Mouse (Mus musculus): ENCODE data around the gene Etnk2. TPM values are rescaled to one million over a fixed set of nuclear protein-coding genes. Genes with fewer than 3 reads are reported as not detected.

Etnk2 gene
- polyA plus RNA-seq, 1 experiment from 2014 or later: 6.5 TPM

Other genes starting within 250 kb of the Etnk2 start
- 34.8 and 35.6 TPM in 2 replicates for gene Ppp1r15b, start 232.4 kb upstream of the Etnk2 start, polyA plus RNA-seq (2015; fragmentation: Nextera tagmentation; extraction: Ambion mirVana)
- gene Plekha6, start 199.4 kb upstream of the Etnk2 start, polyA plus RNA-seq (2015; fragmentation: Nextera tagmentation; extraction: Ambion mirVana): 7.2 and 7.8 TPM in 2 replicates
- 0.48 TPM in 1 of 2 replicates, not detected in the other for gene Golt1a, start 53.8 kb upstream of the Etnk2 start, polyA plus RNA-seq (2015; fragmentation: Nextera tagmentation; extraction: Ambion mirVana)
- 0.49 TPM in 1 of 2 replicates, not detected in the other for gene Kiss1, start 41.7 kb upstream of the Etnk2 start, polyA plus RNA-seq (2015; fragmentation: Nextera tagmentation; extraction: Ambion mirVana)
- 0.16 and 0.24 TPM in 2 replicates for gene Ren1, start 13.1 kb upstream of the Etnk2 start, polyA plus RNA-seq (2015; fragmentation: Nextera tagmentation; extraction: Ambion mirVana)
- gene Sox13, start 60.8 kb downstream of the Etnk2 start, polyA plus RNA-seq (2015; fragmentation: Nextera tagmentation; extraction: Ambion mirVana): 5.8 and 6.1 TPM in 2 replicates
- gene Snrpe, start 246.7 kb downstream of the Etnk2 start, polyA plus RNA-seq (2015; fragmentation: Nextera tagmentation; extraction: Ambion mirVana): 524 and 525 TPM in 2 replicates